Mouse (Mus musculus) bone marrow, adult 2 months (tissue): ENCODE results near the gene Eif4g3. TPM values are rescaled to one million over a fixed set of nuclear protein-coding genes. Genes with fewer than 3 reads are reported as not detected.

Experiments used
- H3K27ac ChIP-seq: fragments of 200-500 bp; 2 replicates; pipeline ENCODE4 v1.5.1; 2012; ENCODE audit warnings: low read depth, mild to moderate bottlenecking, control low read depth, inconsistent platforms, low read length; ENCODE audit not compliant: control insufficient read depth, poor library complexity, insufficient read depth
- H3K4me1 ChIP-seq: fragments of 200-500 bp; 2 replicates; pipeline ENCODE4 v1.6.1; 2011; ENCODE audit warnings: low read length; ENCODE audit not compliant: control insufficient read depth, insufficient read depth
- H3K4me3 ChIP-seq: fragments of 200-500 bp; replicated peaks from 2 replicates; pipeline ENCODE3; 2011; ENCODE audit warnings: mild to moderate bottlenecking, low read depth, low read length, control low read depth; ENCODE audit not compliant: control insufficient read depth
- CTCF ChIP-seq: fragments of 200-500 bp; IDR thresholded peaks from 2 replicates; pipeline ENCODE4 v1.5.1; 2011; ENCODE audit warnings: low read length, control low read depth; ENCODE audit not compliant: control insufficient read depth, insufficient read depth
- POLR2A ChIP-seq: fragments of 200-500 bp; IDR thresholded peaks from 2 replicates; pipeline ENCODE4 v1.6.1; 2011; ENCODE audit warnings: low read depth, mild to moderate bottlenecking, control low read depth, low read length, borderline replicate concordance; ENCODE audit not compliant: control insufficient read depth
- WGBS: fragments of 180-500 bp; shearing (Covaris S2); methylation state at CpG from one replicate; pipeline ENCODE4 v1.1.7; 2018; 5-methylcytosine and 5-hydroxymethylcytosine counted together
- polyA plus RNA-seq: library from polyadenylated mRNA; stranded (reverse); fragments of >200 nt; gene quantifications from 2 replicates; pipeline ENCODE4 v1.2.4, GENCODE M21; 2011; ENCODE audit warnings: low replicate concordance; ENCODE audit not compliant: missing spikeins, insufficient read depth, insufficient read length

The Eif4g3 gene
- polyA plus RNA-seq, 1 experiment: 75.0 TPM

DNA sequence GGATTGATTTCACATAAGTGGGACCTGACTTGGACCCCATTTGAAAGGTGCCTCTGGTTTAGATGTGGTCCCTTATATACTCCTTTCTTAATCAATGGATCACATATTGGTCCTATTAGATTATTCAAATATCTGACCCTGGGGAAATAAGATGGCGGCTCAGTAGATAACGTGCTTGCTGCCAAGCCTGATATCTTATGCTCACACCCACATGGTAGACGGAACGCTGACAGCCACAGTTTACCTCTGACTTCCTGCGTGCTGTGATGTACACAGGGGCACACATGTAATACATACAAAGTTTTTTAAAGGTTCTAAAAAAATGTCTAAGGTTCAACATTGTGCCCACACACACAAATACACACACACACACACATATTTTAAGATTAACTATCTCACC, 86.4 kb downstream of the Eif4g3 start:
- WGBS: 66% methylated on average over 5 of the region's 5 CpGs
- peaks cover 4% of the 10 kb centered on the region; the same call in 1 of the 2 replicates for H3K4me1 ChIP-seq
- no peak overlapping the region for H3K27ac ChIP-seq
- no peak overlapping the region for H3K4me3 ChIP-seq
- TF ChIP-seq CTCF (no peak), POLR2A (no peak)

DNA sequence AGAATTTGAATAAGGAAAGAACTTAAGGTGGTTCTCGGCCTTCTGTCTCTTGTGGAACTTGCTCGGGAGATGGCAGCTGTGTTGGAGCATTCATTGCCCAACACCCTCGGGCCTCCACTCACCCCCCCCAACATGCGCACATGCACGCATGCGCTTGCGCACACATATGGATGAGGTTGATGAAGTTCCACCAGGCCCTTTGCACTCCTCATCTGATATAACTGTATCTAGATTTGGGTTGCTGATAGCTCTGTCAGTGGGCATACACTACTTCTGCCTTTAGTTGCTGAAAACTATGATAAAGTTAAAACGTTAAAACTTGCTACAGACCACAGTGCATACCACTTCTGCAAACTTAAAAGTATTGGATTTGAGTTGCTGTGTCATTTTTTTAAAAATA, 89.6 kb downstream of the Eif4g3 start:
- Histone ChIP-seq H3K4me1 (peaks cover 4% of the 10 kb centered on the region; the same call in 1 of the 2 replicates), H3K27ac (no peak overlapping the region), H3K4me3 (no peak overlapping the region)
- TF ChIP-seq POLR2A (no peak), CTCF (no peak)
- WGBS: 24% methylated on average over 8 of the region's 8 CpGs

- Histone ChIP-seq H3K27ac (no peak overlapping the region), H3K4me1 (no peaks in the 10 kb centered on the region; the same call in 1 of the 2 replicates), H3K4me3 (no peak overlapping the region)
- TF ChIP-seq CTCF (no peak), POLR2A (no peak)
- 88% methylated on average over 8 of the region's 8 CpGs for WGBS
Measured at GRCm38 (mm10) chr4:138084103-138084502, 91.3 kb downstream of the Eif4g3 start.

- TF ChIP-seq CTCF (no peak), POLR2A (no peak)
- no peaks in the 10 kb centered on the region; the same call in 1 of the 2 replicates for H3K4me1 ChIP-seq
- H3K4me3 ChIP-seq: no peak overlapping the region
- H3K27ac ChIP-seq: no peak overlapping the region
- WGBS: 88% methylated on average over 13 of the region's 13 CpGs
Measured at GRCm38 (mm10) chr4:138084851-138085573, 92.2 kb downstream of the Eif4g3 start.

DNA sequence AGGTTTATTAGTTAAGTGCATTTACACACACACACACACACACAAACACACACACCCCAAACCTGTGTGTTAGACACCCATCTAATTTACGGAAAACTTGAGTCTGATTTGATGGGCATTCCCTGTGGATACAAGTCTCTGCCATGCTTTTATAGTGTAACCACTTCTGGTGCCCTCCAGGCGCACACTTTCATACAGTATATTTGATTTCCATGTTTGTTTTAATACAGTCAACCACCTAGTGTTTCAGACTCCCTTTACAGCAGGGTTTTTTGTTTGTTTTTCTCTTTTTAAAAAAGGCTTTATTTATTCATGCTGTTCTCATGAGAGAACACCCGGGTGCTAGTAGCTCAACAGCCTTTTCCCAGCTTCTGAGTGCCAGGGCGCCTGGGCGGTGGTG, 94.1 kb downstream of the Eif4g3 start:
- Histone ChIP-seq H3K4me3 (no peak overlapping the region), H3K4me1 (no peaks in the 10 kb centered on the region; the same call in 1 of the 2 replicates), H3K27ac (no peak overlapping the region)
- 87% methylated on average over 5 of the region's 5 CpGs for WGBS
- TF ChIP-seq CTCF: no peak
- TF ChIP-seq POLR2A: no peak

DNA sequence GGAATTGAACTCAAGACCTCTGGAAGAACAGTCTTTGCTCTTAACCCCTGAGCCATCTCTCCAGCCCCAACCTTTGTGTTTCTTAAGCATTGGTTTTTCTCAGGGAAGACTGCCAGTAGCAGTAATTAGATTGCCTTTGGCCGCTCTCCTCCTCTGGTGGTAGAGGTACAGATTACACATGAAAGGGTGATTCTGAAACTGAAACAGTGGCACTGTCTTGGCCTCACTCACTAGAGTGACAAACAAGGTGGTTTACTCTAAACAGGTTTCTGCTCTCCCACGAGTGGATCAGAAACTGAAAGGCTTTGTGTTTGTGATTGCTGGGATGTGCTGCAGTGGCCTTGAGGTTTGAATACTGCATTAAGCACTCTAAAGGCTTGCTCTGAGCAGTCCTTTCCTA, 96.7 kb downstream of the Eif4g3 start:
- WGBS: 77% methylated on average over 2 of the region's 2 CpGs
- H3K27ac ChIP-seq: no peak overlapping the region
- TF ChIP-seq CTCF (no peak), POLR2A (no peak)
- H3K4me3 ChIP-seq: no peak overlapping the region
- no peaks in the 10 kb centered on the region for H3K4me1 ChIP-seq

GRCm38 (mm10) chr4:138091562-138092194, 98.9 kb downstream of the Eif4g3 start:
- no peak for TF ChIP-seq POLR2A
- no peak for TF ChIP-seq CTCF
- 62% methylated on average over 7 of the region's 7 CpGs for WGBS
- Histone ChIP-seq H3K27ac (no peak overlapping the region), H3K4me3 (no peak overlapping the region), H3K4me1 (no peaks in the 10 kb centered on the region)

DNA sequence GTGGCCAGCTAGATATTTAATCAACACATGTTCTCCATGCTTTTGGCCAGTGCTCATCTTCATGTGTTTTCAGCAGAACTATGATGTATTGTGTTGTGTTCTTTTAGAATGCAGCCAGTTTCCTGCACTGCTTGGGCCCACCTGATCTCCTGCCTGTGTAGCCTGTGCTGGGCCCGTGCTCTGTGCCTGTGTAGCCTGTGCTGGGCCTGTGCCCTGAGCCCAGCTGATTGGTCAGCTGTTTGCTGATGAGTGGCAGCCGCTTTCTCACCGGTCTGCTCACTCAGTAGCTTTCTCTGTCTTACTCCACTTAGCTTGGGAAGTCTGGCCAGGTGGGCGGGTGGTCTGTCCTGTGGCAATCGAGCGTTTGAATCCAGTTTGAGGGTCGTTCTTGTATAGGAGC, 107.6 kb downstream of the Eif4g3 start:
- WGBS: 87% methylated on average over 7 of the region's 7 CpGs
- TF ChIP-seq CTCF: no peak
- H3K27ac ChIP-seq: no peak overlapping the region
- H3K4me1 ChIP-seq: no peaks in the 10 kb centered on the region
- no peak overlapping the region for H3K4me3 ChIP-seq
